Mouse (Mus musculus) hindbrain, embryonic 16.5 days (tissue): ENCODE measurements at regions not wholly inside any gene's neighbourhood (a gene's known extent, or its start where the extent isn't known, plus 50 kb on each side); places are given as distances from the start of the nearest gene placed in this dataset.

Experiments used
- ATAC-seq: fragments of 200-750 bp; cut with Nextera tagmentation; 2 replicates; pipeline ENCODE4 v1.8.0; 2017; ENCODE audit warnings: moderate TSS enrichment, moderate library complexity
- H3K27ac ChIP-seq: fragments of 300-500 bp; sonication (generic); 2 replicates; pipeline ENCODE4 v1.5.1; 2014; ENCODE audit warnings: low read depth, mild to moderate bottlenecking, control low read depth, low read length, moderate library complexity
- H3K27me3 ChIP-seq: fragments of 300-500 bp; sonication (generic); replicated peaks from 2 replicates; pipeline ENCODE4 v1.6.1; 2014; ENCODE audit warnings: low read length; ENCODE audit not compliant: control insufficient read depth, insufficient read depth
- H3K36me3 ChIP-seq: fragments of 300-500 bp; sonication (generic); 2 replicates; pipeline ENCODE4 v1.6.1; 2014; ENCODE audit warnings: mild to moderate bottlenecking, low read length, moderate library complexity, mixed read lengths; ENCODE audit not compliant: control insufficient read depth, insufficient read depth
- H3K4me1 ChIP-seq: fragments of 300-500 bp; sonication (generic); 2 replicates; pipeline ENCODE4 v1.6.1; 2014; ENCODE audit warnings: low read depth, low read length; ENCODE audit not compliant: control insufficient read depth, insufficient read depth
- H3K4me2 ChIP-seq: fragments of 300-500 bp; sonication (generic); 2 replicates; pipeline ENCODE4 v1.6.1; 2014; ENCODE audit warnings: mild to moderate bottlenecking, low read length, control low read depth, moderate library complexity
- H3K4me3 ChIP-seq: fragments of 300-500 bp; sonication (generic); 2 replicates; pipeline ENCODE4 v1.5.1; 2014; ENCODE audit warnings: mild to moderate bottlenecking, low read length, control low read depth, moderate library complexity
- H3K9ac ChIP-seq: fragments of 300-500 bp; sonication (generic); 2 replicates; pipeline ENCODE4 v1.6.1; 2014; ENCODE audit warnings: low read depth, mild to moderate bottlenecking, control low read depth, low read length, moderate library complexity
- H3K9me3 ChIP-seq: fragments of 300-500 bp; sonication (generic); 2 replicates; pipeline ENCODE4 v1.6.1; 2014; ENCODE audit warnings: mild to moderate bottlenecking, low read length, moderate library complexity; ENCODE audit not compliant: control insufficient read depth
- WGBS: fragments of 180-500 bp; shearing (Covaris S2); extraction: QIAGEN DNeasy Blood & Tissue Kit; methylation state at CpG from one replicate; pipeline ENCODE4 v1.1.7; 2014; 5-methylcytosine and 5-hydroxymethylcytosine counted together

DNA sequence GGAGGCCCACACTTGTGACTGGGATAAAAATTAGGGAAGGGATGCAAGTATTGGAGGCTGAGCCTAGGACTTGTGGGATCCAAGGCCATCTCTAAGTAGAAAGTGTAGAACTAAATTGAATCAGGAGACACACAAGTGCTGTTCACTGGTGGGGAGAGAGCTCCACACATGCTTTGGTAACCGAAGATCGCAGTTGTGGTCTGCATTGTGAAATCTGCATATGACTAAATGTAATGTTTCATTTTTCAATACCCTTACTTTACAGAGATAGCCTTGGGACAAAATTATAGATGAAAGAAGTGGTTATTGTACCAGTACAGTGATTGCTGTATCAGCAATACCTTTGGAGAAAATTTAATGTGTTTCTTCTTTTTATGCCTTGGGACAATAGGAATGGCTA is 85.6 kb upstream of the Ghr start:
- H3K27ac ChIP-seq, result no peak overlapping the region
- no peak overlapping the region for H3K4me3 ChIP-seq
- H3K9me3 ChIP-seq, result no peaks in the 10 kb centered on the region
- H3K4me1 ChIP-seq, result no peaks in the 10 kb centered on the region
- WGBS, result 93% methylated on average over 2 of the region's 2 CpGs
- H3K4me2 ChIP-seq, result no peak overlapping the region
- H3K27me3 ChIP-seq, result no peaks in the 10 kb centered on the region
- no peaks in the 10 kb centered on the region for H3K36me3 ChIP-seq
- ATAC-seq, result no peak
- no peak overlapping the region for H3K9ac ChIP-seq

DNA sequence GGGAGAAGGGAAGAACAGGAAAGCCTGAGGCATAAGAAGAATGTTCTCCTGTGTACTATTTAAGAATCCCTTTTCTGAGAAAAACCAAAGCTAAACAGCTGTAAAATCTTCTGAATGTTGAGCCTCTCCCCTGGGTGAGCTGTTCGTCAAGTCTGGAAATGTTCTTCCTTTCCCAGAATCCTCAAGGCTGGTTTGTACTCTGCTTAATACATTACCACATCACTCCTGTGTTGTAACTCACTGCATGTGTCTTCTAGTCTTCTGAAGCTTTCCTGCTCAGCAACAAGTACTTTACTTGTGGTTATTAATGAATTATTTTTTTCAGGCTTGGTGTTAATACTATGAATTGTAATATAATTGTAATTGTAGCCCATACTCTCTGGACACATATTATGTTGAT is 65.4 kb upstream of the Ghr start:
- WGBS, result 72% methylated on average over 1 of the region's 1 CpGs
- H3K27me3 ChIP-seq, result no peaks in the 10 kb centered on the region
- no peak overlapping the region for H3K4me2 ChIP-seq
- H3K9ac ChIP-seq, result no peak overlapping the region
- no peaks in the 10 kb centered on the region for H3K9me3 ChIP-seq
- H3K27ac ChIP-seq, result no peak overlapping the region
- no peaks in the 10 kb centered on the region for H3K36me3 ChIP-seq
- ATAC-seq, result no peak
- no peaks in the 10 kb centered on the region for H3K4me1 ChIP-seq
- H3K4me3 ChIP-seq, result no peak overlapping the region

DNA sequence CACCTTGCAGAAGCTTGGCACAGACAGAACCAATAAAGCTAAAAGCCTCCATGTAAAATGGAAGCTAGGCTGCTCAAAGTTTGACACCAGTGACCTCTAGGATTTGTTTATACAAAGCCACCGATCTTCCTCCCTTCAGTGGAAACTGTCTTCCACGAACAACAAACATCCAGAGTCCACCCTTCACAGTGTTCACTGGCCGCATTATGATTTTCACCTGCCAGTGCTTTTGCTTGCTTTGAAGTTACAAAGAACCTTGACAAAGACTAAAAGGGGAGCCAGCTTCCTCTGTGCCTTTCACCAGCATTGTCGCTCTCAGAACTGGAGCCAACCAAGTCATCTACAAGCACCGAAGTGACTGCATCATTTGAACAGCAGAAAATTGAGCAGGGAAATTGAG is 56.8 kb upstream of the Ghr start:
- Histone ChIP-seq H3K4me3 (no peak overlapping the region), H3K27ac (no peak overlapping the region), H3K36me3 (no peaks in the 10 kb centered on the region), H3K4me1 (no peaks in the 10 kb centered on the region), H3K27me3 (no peaks in the 10 kb centered on the region), H3K9ac (no peak overlapping the region), H3K9me3 (no peaks in the 10 kb centered on the region), H3K4me2 (no peak overlapping the region)
- 70% methylated on average over 5 of the region's 5 CpGs for WGBS
- no peak for ATAC-seq
